Mouse (Mus musculus): Measurements from ENCODE around the gene Olfr745. TPM values are rescaled to one million over a fixed set of nuclear protein-coding genes. Genes with fewer than 3 reads are reported as not detected.

Gene Olfr745
- not detected in 2 replicates for polyA plus RNA-seq (2014; fragmentation: Nextera tagmentation; extraction: Ambion mirVana)

- H3K4me1 ChIP-seq (ENCODE audit: control insufficient read depth, insufficient read depth, low read length): no peaks in the 10 kb centered on the region
- no peak within 1 kb of the TSS for H3K4me2 ChIP-seq
- no peak for ATAC-seq (replicated peaks; ENCODE audit: insufficient number of reproducible peaks, low FRiP score, low TSS enrichment)
- no peak within 1 kb of the TSS for H3K27ac ChIP-seq (ENCODE audit: low read depth, low read length)
- H3K4me3 ChIP-seq (ENCODE audit: low read depth, low read length): no peak within 1 kb of the TSS
- whole genome bisulfite sequencing (ENCODE audit: insufficient replicate concordance): 82% methylated on average over 2 of the region's 2 CpGs
- no peaks in the 10 kb centered on the region for H3K27me3 ChIP-seq (ENCODE audit: control insufficient read depth, insufficient read depth, low read length)
- no peak within 1 kb of the TSS for H3K9ac ChIP-seq (ENCODE audit: low read depth, low read length)
- no peaks in the 10 kb centered on the region for H3K9me3 ChIP-seq (replicated peaks; ENCODE audit: control insufficient read depth, low read length)
- H3K36me3 ChIP-seq (ENCODE audit: control insufficient read depth, insufficient read depth, low read length): no peaks in the 10 kb centered on the region
These were observed at the start of gene Olfr745 for GRCm38 (mm10) chr14:50639088-50639487. Gene Olfr745, plus strand, starts transcription at chr14:50639388.

GRCm38 (mm10) chr14:50614579-50614978, 24.6 kb upstream of the Olfr745 start, which contains the start of gene Olfr744:
Gene Olfr744, plus strand, starts transcription at chr14:50614879.
- no peaks in the 10 kb centered on the region for H3K4me1 ChIP-seq (ENCODE audit: control insufficient read depth, insufficient read depth, low read length)
- H3K9me3 ChIP-seq (replicated peaks; ENCODE audit: control insufficient read depth, low read length): no peaks in the 10 kb centered on the region
- no peaks in the 10 kb centered on the region for H3K27me3 ChIP-seq (ENCODE audit: control insufficient read depth, insufficient read depth, low read length)
- H3K4me3 ChIP-seq (ENCODE audit: low read depth, low read length): no peak within 1 kb of the TSS
- no peak within 1 kb of the TSS for H3K9ac ChIP-seq (ENCODE audit: low read depth, low read length)
- 83% methylated on average over 2 of the region's 2 CpGs for WGBS (ENCODE audit: insufficient replicate concordance)
- no peak within 1 kb of the TSS for H3K27ac ChIP-seq (ENCODE audit: low read depth, low read length)
- no peaks in the 10 kb centered on the region for H3K36me3 ChIP-seq (ENCODE audit: control insufficient read depth, insufficient read depth, low read length)
- no peak within 1 kb of the TSS for H3K4me2 ChIP-seq
- ATAC-seq (replicated peaks; ENCODE audit: insufficient number of reproducible peaks, low FRiP score, low TSS enrichment): no peak

GRCm38 (mm10) chr14:50646783-50647182, 7.6 kb downstream of the Olfr745 start, which contains the start of gene Olfr746:
Gene Olfr746, plus strand, starts transcription at chr14:50647083.
- ATAC-seq (replicated peaks; ENCODE audit: insufficient number of reproducible peaks, low FRiP score, low TSS enrichment): no peak
- Histone ChIP-seq H3K4me2 (no peak within 1 kb of the TSS), H3K9ac (ENCODE audit: low read depth, low read length) (no peak within 1 kb of the TSS), H3K36me3 (ENCODE audit: control insufficient read depth, insufficient read depth, low read length) (no peaks in the 10 kb centered on the region), H3K27ac (ENCODE audit: low read depth, low read length) (no peak within 1 kb of the TSS), H3K9me3 (replicated peaks; ENCODE audit: control insufficient read depth, low read length) (no peaks in the 10 kb centered on the region), H3K4me1 (ENCODE audit: control insufficient read depth, insufficient read depth, low read length) (no peaks in the 10 kb centered on the region), H3K4me3 (ENCODE audit: low read depth, low read length) (no peak within 1 kb of the TSS), H3K27me3 (ENCODE audit: control insufficient read depth, insufficient read depth, low read length) (no peaks in the 10 kb centered on the region)

GRCm38 (mm10) chr14:50693106-50693505, 53.9 kb downstream of the Olfr745 start, which contains the start of gene Olfr747:
Gene Olfr747, minus strand, starts transcription at chr14:50693206.
- 79% methylated on average over 3 of the region's 3 CpGs for WGBS (ENCODE audit: insufficient replicate concordance)
- ATAC-seq (replicated peaks; ENCODE audit: insufficient number of reproducible peaks, low FRiP score, low TSS enrichment): no peak
- Histone ChIP-seq H3K4me1 (ENCODE audit: control insufficient read depth, insufficient read depth, low read length) (no peaks in the 10 kb centered on the region), H3K9ac (ENCODE audit: low read depth, low read length) (no peak within 1 kb of the TSS), H3K4me3 (ENCODE audit: low read depth, low read length) (no peak within 1 kb of the TSS), H3K27ac (ENCODE audit: low read depth, low read length) (no peak within 1 kb of the TSS), H3K36me3 (ENCODE audit: control insufficient read depth, insufficient read depth, low read length) (no peaks in the 10 kb centered on the region), H3K27me3 (ENCODE audit: control insufficient read depth, insufficient read depth, low read length) (no peaks in the 10 kb centered on the region), H3K9me3 (replicated peaks; ENCODE audit: control insufficient read depth, low read length) (no peaks in the 10 kb centered on the region), H3K4me2 (no peak within 1 kb of the TSS)

Other genes with a start within 250 kb of the Olfr745 start
- gene Olfr738, start 231.8 kb upstream of the Olfr745 start, polyA plus RNA-seq (2014; fragmentation: Nextera tagmentation; extraction: Ambion mirVana): not detected in 2 replicates
- gene Olfr739, start 220.8 kb upstream of the Olfr745 start, polyA plus RNA-seq (2014; fragmentation: Nextera tagmentation; extraction: Ambion mirVana): not detected in 2 replicates
- not detected in 2 replicates for gene Olfr740, start 193.8 kb upstream of the Olfr745 start, polyA plus RNA-seq (2014; fragmentation: Nextera tagmentation; extraction: Ambion mirVana)
- gene Olfr741, start 166.7 kb upstream of the Olfr745 start, polyA plus RNA-seq (2014; fragmentation: Nextera tagmentation; extraction: Ambion mirVana): not detected in 2 replicates
- gene Olfr742, start 135.8 kb upstream of the Olfr745 start, polyA plus RNA-seq (2014; fragmentation: Nextera tagmentation; extraction: Ambion mirVana): not detected in 2 replicates
- not detected in 2 replicates for gene Olfr743, start 117.5 kb upstream of the Olfr745 start, polyA plus RNA-seq (2014; fragmentation: Nextera tagmentation; extraction: Ambion mirVana)
- not detected in 2 replicates for gene Olfr744, start 24.5 kb upstream of the Olfr745 start, polyA plus RNA-seq (2014; fragmentation: Nextera tagmentation; extraction: Ambion mirVana)
- not detected in 2 replicates for gene Olfr746, start 7.7 kb downstream of the Olfr745 start, polyA plus RNA-seq (2014; fragmentation: Nextera tagmentation; extraction: Ambion mirVana)
- not detected in 2 replicates for gene Olfr747, start 53.8 kb downstream of the Olfr745 start, polyA plus RNA-seq (2014; fragmentation: Nextera tagmentation; extraction: Ambion mirVana)
- not detected in 2 replicates for gene Olfr748, start 68.0 kb downstream of the Olfr745 start, polyA plus RNA-seq (2014; fragmentation: Nextera tagmentation; extraction: Ambion mirVana)
- not detected in 2 replicates for gene Olfr749, start 105.7 kb downstream of the Olfr745 start, polyA plus RNA-seq (2014; fragmentation: Nextera tagmentation; extraction: Ambion mirVana)
- gene Ttc5, start 146.1 kb downstream of the Olfr745 start, polyA plus RNA-seq (2014; fragmentation: Nextera tagmentation; extraction: Ambion mirVana): 51.7 and 55.8 TPM in 2 replicates
- gene Ccnb1ip1, start 168.3 kb downstream of the Olfr745 start, polyA plus RNA-seq (2014; fragmentation: Nextera tagmentation; extraction: Ambion mirVana): not detected in 2 replicates
- 45.2 and 48.5 TPM in 2 replicates for gene Parp2, start 168.5 kb downstream of the Olfr745 start, polyA plus RNA-seq (2014; fragmentation: Nextera tagmentation; extraction: Ambion mirVana)
- 4.4 and 6.5 TPM in 2 replicates for gene Tep1, start 231.2 kb downstream of the Olfr745 start, polyA plus RNA-seq (2014; fragmentation: Nextera tagmentation; extraction: Ambion mirVana)